Mouse (Mus musculus): ENCODE measurements around the gene Hoxc8.

Gene Hoxc8

DNA sequence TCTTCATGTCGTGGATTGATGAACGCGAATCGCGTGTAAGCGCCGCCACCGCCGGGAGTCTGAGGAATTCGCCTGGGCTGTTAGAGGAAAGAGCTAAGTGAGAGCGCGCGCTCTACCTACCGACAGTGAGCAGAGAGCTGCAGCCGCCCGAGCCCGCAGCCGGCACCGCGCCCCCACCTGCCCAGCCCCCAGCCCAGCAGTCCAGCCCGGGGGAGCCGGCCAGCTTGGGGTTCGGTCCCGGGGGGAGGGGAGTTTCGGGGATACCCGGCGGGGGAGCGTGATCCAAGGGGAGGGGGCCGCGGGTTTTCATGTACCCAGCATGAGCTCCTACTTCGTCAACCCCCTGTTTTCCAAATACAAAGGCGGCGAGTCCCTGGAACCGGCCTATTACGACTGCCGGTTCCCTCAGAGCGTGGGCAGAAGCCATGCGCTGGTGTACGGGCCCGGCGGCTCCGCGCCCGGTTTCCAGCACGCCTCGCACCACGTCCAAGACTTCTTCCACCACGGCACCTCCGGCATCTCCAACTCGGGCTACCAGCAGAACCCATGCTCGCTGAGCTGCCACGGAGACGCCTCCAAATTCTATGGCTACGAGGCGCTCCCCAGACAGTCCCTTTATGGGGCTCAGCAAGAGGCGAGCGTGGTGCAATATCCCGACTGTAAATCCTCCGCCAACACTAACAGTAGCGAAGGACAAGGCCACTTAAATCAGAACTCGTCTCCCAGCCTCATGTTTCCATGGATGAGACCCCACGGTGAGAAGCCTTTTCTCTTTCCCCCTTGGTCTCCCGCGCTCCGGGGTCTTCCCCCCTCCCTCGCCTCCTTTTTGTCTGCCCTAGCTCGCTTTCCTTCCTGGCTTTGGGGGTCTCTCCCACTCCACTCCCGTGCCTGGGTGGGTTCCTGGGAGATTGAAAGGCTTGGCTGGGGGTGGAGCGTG lies at the start of gene Hoxc8:
Hoxc8 (plus strand) TSS at position 147 of the 937 bp plus-strand sequence.
- in situ Hi-C loops (cut with MboI, MseI): no loop called here

DNA sequence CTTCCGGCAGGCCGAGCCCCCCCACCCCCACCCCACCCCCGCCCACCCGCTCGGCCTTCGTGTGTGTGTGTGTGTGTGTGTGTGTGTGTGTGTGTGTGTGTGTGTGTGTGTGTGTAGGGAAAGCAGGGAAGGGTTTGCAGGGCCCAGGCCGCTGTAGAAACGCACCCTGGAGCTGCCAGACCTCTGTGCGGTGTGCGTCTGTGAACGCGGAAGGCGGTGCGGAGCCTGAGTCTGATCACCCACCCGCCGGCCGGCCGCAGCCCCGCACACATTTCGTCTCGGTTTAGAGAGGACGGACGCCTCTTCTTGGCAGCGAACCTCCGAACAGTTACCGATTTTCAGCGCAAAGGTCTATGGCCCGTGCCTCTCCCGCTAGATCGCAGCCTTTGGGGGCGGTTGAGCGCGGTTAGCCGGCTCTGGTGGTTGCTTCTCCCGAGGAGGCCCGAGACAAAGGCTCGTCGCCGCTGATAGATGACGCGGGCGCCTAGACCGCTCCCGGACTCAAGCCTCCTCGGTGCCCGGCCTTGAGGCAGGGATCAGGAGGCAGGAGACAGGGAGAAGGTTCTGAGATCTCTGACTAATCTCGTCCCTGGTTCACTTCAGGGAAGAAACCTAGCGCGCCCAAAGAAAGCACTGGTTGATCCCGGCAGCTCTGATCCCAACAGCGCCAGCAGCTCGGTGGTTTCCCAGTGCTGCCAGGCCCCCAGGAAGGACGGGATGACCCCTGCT lies 47.5 kb upstream of the Hoxc8 start:
- in situ Hi-C loops (cut with MboI, MseI): loop anchor here in 1 of 2 experiments (5.0 kb wide), 1 partner anchor 44 kb away; no protein-coding TSS in a partner anchor

DNA sequence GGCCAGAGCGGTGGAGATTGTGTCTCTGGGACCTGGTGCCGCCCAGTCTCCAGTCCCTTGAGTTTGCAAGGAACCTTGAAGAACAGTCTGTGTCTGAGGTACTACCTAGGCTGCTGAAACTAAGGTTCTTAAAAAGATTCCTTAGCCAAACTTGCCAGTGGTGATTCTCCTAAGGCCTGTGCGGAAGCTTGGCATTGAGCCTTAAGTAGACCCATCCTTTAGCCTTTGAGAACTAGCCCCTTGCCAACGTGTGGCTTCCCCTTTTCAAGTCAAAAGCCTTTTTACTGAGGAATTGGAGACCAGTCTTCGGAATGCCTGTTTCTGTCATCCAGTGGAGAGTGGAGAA lies 47.0 kb upstream of the Hoxc8 start:
- in situ Hi-C loops (cut with MboI, MseI): loop anchor here in 1 of 2 experiments (5.0 kb wide), 1 partner anchor 44 kb away; no protein-coding TSS in a partner anchor

DNA sequence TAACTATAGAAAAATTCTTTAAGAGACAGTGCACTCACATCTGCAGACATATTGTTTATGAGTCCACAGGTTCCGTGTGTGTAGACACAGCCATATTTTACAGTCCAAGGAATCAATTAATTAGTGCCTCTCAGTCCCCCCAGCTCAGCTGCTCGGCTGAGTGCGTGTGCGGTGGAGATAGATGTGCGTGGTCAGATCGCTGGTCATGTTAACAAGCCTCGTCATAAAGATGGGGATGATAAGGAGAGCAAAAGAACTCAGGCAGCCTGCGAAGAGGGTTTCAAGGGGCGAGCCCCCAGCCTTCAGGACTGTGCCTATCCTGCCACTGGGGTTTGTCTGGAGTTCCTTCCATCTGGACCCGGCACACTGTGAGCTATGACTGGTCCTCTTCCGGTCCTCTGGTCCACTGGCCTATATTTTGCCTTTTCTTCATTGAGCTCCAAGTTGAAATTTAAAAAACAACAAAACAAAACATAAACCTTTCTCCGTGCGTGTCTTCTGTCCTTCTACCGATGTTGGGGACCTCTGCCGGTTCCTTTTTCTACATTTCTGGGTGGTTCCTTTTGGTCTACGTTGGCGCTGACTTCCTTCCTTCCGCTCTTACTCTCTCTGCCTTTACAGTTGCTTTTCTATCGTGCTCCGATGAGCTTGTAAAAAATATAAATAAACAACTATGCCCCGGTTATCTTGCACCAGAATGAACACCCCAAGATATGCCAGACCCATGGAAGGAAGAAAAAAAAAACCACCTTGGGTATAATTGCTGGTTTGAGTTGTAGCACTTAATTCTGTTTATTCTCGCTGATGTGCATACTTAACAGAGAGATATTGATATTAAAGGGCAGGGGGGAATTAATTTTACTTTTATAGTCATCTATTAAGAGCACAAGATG lies 45.0 kb upstream of the Hoxc8 start:
- in situ Hi-C loops (cut with MboI, MseI): no loop called here

DNA sequence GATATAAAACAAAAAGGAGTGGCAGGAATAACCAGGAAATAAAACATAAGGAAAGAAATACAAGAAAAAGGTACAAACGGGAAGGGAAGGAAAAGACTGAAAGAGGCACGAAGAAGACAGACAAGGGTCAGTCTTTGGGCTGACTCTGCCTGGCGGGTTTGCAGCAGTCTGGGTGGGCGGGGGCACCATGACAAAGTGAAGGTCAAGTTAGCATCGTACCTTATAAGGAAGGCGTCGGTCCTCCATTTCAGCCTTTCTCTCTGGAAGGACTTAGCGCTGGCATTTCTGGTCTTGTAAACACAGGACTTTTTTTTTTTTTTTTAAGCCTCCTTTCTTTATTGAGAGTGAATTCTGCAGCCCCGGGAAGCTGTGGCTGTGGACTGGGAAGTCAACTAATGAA lies 43.1 kb upstream of the Hoxc8 start:
- in situ Hi-C loops (cut with MboI, MseI): no loop called here

DNA sequence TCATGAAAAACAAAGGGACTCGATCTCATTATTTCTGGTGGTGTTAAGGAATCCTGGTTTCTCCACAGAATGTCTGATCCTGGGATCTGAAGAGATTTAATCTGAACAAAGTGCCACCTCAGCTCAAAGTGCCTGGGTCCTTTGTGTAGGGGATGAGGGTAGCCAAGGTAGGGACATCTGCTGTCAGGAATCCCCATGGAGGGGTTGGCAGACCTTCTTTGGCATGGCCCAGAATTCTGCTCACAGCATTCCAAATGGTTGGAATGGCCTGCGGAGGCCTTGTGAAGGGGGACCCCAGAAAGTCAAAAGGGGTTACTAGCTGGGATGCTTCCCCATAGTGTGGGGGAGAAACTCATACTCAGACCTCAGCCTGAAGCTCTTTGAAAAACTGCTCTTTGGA lies 41.6 kb upstream of the Hoxc8 start:
- in situ Hi-C loops (cut with MboI, MseI): no loop called here

DNA sequence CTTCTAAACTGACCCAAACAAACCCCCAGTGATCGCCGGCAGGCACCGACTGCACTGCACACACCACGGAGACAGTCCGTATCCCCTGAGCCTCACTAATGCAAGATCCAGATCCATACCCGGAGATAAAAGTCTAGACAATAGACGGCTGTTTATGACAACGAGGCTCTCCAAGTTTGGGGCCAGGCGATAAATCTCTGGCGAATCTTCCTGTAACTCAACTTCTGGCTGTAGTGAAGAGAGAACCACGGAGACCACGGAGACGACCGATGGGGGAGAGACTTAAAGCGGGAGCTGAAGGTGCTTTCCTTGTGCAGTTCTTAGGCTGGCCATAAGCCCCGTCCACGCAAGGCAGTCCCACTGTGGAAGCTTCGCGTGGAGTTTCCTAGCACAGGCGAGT lies 40.7 kb upstream of the Hoxc8 start:
- in situ Hi-C loops (cut with MboI, MseI): no loop called here

DNA sequence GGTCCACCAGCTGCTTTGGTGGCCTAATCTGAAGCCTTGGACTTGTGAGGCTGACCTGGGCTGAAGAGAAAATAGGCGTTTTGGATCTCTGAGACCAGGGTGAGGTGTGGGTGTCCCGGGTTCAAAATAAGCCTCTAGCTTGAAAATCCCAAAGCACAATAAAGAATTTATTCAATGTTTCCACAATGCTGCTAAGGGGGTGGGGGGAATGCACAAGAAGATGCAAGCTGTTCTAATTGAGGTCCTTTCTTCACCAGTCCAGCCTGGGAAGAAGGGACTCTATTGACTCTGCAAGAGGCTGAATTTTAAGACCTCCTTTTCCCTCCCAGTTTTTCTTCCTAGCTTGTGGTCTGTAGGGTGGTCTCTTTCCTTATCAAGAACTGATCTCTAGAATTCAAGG lies 39.5 kb upstream of the Hoxc8 start:
- in situ Hi-C loops (cut with MboI, MseI): no loop called here

DNA sequence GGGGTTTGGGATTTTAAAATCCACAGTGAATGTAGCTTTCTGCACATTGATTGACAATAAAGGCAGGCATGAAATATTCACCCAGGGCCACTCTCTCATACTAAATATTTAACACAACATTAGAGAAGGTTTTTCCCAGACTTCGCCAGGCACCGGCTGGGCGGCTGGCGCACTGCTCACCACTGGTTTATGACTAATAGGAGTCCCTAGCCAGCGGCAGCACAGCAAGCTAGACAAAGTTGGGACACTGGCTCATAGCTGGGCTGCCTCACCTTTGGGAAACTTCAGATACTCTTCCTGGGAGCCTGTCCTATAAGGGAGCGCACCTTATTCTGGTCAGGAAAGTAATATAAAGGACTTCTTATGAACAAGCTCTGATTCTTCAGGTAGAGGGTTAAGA lies 36.8 kb upstream of the Hoxc8 start:
- in situ Hi-C loops (cut with MboI, MseI): no loop called here

DNA sequence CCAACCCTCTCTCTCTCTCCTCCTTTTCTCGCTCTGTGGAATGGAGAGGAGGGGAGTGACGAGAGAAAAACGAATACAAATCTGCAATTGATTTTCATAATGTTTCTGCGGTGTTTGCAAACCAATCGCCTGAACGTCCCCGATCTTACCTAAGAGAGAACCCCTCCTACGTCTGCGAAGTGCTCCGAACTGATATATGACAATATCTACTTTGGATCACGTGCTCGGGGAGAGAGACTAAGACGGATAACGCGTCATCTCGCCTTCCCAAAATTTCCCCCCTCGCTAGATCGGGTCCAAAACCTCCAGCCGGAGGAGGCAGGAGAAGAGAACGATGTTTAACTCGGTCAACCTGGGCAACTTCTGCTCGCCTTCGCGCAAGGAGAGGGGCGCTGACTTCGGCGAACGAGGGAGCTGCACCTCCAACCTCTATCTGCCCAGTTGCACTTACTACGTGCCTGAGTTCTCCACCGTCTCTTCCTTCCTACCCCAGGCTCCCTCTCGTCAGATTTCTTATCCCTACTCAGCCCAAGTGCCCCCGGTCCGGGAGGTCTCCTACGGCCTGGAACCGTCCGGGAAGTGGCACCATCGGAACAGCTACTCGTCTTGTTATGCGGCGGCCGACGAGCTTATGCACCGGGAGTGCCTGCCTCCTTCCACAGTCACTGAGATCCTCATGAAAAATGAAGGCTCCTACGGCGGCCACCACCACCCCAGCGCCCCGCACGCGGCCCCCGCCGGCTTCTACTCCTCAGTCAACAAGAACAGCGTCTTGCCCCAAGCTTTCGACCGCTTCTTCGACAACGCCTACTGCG lies 36.0 kb upstream of the Hoxc8 start, which contains the start of gene Hoxc11:
Hoxc11 (plus strand) TSS at position 236 of the 815 bp plus-strand sequence.
- in situ Hi-C loops (cut with MboI, MseI): no loop called here

DNA sequence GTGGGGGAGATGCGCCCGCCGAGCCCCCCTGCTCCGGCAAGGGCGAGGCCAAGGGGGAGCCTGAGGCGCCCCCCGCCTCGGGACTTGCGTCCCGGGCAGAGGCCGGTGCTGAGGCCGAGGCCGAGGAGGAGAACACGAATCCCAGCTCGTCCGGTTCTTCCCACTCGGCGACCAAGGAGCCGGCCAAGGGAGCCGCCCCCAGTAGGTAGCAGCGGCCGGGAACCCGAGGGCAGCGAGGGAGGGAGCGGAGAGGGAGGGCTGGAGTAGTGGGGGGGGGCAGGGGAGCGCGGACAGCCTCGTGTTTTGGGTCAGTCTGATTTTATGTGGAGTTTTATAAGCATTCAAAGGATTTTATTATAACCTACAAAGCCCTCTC lies 35.4 kb upstream of the Hoxc8 start:
- in situ Hi-C loops (cut with MboI, MseI): no loop called here

DNA sequence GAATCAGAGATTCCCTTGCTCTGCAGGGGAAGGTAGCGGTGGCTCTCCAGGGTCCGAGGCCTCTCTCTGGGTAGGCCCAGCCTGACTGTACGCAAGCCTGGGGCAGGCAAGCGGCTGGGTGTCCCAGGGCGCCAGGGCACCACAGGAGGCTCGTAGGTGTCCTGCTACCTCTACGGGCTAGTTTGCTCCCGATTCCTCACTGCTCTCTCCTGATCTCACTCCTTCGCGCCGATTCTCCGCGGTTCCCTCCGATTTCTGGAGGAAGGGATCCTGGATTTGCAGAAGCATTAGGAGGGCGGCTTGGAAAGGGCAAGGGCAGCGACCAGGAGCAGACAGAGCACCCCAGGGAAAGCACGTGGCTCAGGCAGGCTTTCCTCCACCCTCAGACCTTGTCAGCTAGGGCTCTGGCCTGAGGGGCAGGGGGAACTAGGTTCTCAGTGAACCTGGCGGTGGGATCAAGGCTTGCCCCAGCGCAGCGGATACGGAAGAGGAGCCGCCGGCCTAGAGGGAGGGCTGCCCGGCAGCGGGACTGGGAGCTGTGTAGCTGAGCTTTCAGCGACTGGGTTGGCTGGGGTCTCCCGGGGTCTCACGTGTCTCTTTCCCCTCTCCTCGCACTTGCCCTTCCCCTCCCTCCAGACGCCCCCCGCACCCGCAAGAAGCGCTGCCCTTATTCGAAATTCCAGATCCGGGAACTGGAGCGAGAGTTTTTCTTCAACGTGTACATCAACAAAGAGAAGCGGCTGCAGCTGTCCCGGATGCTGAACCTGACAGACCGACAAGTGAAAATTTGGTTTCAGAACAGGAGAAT lies 34.4 kb upstream of the Hoxc8 start:
- in situ Hi-C loops (cut with MboI, MseI): no loop called here

DNA sequence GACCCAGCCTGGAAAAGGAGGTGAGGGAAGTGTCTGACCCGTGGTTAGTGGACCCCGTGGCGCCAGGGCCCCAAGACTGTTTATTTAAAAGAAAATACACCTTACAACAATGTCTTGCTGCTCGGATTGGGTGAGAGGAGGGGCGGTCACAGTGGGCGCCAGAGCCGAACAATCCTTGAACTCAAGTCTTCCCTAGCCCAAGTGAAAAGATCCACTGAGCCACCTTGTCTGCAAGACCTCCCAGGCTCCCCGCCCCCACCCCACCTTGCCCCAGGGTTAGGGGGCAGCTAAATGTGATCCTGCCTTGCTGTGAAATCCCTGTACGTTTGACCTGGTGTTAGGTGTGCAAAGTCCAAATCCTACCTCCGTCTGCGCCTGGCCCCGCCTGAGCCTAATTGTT lies 33.5 kb upstream of the Hoxc8 start:
- in situ Hi-C loops (cut with MboI, MseI): no loop called here

DNA sequence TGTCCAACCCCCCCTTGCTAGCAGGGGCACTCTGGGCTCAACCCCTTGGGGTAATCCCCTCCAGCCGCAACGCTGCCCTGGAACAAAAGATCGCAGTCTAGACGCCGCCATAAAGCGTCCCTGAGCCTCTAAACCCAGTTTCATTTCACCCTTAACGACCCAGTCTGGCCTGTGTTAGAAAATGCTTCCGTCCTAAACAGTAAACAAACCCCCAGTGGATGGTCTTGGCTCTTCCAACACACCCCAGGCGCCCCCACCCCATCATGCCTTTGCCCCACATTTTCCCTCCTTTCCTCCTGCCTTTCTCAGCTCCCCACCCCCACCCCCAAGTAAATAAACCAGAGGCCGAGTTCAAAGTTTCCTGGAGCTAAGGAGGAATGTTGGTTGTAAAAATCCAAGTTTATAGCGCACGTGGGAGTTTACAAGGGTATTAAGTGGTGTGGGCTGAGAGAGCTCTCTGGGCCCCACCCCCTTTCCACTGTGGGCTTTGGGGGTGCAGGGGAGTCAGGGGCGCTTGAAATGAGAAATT lies 30.7 kb upstream of the Hoxc8 start:
- in situ Hi-C loops (cut with MboI, MseI): no loop called here

DNA sequence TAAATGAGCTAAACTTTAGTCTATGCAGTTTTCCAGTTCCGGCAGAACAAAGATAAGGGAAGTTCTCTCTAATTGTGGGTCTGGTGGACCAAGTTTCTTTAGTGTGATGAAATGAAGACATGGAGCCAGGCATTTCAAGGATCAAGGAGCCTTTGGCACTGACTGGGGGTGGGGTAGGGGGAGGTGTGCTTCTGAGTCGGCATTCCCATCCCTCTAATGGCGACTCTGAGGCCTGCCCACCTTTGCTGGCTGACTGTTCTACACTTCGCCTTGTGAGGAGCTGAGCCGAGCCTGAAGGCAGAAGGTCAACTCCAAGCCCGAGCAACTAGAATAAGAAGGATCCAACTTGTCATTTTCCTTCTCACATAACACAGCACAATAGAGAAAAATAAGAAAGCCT lies 28.7 kb upstream of the Hoxc8 start:
- in situ Hi-C loops (cut with MboI, MseI): no loop called here

DNA sequence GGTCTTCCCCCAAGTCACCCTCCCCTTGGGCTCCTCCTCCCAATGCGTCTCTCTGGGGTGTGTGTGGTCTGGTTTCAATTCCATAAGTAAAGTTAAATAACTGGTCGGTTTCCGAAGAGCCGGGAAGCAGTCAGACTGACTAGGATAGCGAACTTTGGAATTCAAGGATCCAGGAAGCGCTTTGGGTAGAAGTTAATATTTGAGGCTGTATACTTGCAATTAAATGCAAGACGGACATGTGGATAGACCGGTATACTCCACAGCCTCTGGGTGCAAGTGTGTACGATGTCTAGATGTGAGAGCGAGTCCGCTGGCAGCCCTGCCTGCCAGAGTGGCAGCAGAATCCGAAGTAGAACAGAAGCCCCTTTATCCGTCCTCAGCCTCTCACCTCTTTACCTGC lies 27.9 kb upstream of the Hoxc8 start:
- in situ Hi-C loops (cut with MboI, MseI): no loop called here

DNA sequence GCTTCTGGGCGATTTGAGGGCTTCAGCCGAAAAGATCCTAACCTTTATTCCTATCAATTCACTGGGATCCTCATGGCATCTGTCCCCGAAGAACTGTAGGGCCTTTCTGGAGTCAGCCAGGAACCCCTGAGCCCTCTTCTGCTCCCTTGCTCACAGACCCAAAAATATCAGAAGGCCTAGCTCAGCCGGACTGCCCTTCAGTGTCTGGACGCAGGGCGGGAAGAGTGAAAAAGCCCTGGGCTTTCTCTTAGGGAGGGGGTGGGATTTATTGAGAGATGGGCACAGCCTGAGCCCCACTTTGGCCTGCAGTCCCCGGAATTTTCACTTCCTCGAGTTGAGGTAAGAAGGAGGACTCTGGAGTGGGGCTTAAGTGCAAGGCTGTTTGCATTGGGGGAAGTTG lies 27.1 kb upstream of the Hoxc8 start:
- in situ Hi-C loops (cut with MboI, MseI): no loop called here

DNA sequence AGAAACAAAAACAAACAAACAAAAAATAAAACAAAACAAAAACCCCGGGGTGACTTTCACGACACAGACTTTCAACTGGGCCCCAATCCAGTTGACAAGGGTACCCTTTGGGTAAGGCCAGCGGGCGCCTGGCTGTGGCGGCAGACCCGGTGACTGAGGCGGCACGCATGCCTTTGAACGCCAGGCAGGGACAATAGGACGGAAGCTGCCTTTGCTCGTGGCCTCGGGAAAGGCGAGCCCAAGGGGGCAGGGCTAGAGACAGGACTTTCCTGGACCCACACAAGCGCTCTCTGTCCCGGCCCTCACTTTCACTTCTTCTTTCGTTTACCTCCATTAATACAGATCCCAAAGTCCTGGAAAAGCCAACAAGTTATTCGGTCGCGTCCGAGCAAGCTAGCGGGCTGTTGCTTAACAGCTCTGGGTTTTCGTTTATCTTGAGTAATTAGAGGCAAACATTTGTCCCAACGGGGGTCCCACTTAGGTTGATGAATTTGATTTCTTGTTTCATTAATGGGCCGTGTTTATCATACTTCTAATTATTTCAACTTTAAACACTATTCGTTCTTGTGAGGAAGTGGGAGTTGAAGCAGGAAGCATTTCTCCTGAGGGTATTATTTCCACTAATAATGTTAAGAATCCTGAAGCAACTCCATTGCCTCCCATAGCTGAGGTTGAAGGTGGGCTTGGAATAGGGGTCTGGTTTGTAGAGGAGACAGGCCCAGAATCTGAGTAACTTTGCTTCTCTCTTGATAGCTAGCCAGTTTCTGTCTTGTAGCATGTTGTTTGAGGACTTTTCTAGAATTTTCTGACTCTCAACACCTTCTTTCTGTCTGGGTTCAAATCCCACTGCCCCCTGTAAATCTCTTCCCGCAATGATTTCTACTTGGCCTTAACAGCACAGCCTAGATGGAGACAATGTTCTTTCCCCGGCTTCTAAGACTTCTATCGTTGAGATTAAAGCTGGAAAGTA lies 26.5 kb upstream of the Hoxc8 start:
- in situ Hi-C loops (cut with MboI, MseI): no loop called here
